Mouse (Mus musculus): ENCODE results near the gene Papolb.

- TF ChIP-seq EP300 (IDR thresholded peaks at IDR 0.05; ENCODE audit: low read depth) (no peak), CTCF (IDR thresholded peaks at IDR 0.05; ENCODE audit: low read depth) (peak; percentile 56)
These were observed 24.0 kb downstream of the Papolb start for GRCm38 (mm10) chr5:142505695-142506423.
